Mouse (Mus musculus) CD4-positive, CD25-positive, alpha-beta regulatory T cell, adult 9 weeks (primary cell): ENCODE results near the gene Dlk2. TPM values are rescaled to one million over a fixed set of nuclear protein-coding genes. Genes with fewer than 3 reads are reported as not detected.

ENCODE experiments used
- polyA plus RNA-seq: library from polyadenylated mRNA; unstranded; fragments of 100-300 nt; shearing (Covaris generic); gene quantifications from one replicate; pipeline ENCODE4 v1.2.1, GENCODE M21; 2017

The Dlk2 gene
- not detected for polyA plus RNA-seq

DNA sequence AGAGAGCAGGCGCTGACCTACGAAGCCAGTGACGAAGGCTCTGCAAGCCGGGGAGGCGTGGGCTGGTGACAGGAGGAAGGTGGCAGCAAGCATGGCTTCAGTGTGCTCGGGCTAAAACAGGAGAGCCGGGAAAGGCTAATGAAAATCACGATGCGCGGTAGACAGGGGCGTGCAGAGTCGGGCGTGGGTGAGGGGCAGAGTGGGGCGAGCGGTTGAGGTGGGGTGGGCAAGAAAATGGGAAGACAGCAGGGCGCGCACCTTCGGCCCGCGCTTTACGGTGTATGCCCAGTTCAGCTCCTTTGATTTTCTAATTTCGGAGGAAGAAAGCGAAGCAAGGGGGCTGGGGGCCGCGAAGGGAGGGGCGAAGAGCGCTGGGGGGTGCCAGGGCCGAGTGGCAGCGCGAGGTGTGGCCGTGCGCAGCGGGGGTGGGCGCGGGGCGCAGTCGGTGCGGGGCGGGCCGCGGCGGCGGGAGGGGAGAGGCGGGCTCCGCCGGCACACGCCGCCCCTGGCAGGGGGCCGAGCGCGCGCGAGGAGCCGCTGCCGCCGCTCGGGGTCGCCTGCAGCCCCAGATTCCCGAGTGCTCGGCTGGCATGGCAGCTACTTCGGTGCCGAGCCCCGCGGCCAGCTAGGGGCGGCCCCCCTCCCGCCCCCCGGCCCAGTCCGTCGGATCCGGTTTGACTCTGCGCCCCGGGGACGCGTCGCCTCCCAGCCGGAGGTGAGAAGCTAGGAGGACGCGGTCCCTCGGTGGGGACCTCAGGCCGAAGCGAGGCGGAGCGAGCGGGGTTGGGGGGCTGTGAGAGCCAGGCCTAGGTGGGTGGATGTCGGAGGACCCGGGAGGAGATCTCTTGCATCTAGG is at the start of gene Dlk2:
Gene Dlk2, plus strand, starts transcription at position 58 of the 856 bp plus-strand sequence.

DNA sequence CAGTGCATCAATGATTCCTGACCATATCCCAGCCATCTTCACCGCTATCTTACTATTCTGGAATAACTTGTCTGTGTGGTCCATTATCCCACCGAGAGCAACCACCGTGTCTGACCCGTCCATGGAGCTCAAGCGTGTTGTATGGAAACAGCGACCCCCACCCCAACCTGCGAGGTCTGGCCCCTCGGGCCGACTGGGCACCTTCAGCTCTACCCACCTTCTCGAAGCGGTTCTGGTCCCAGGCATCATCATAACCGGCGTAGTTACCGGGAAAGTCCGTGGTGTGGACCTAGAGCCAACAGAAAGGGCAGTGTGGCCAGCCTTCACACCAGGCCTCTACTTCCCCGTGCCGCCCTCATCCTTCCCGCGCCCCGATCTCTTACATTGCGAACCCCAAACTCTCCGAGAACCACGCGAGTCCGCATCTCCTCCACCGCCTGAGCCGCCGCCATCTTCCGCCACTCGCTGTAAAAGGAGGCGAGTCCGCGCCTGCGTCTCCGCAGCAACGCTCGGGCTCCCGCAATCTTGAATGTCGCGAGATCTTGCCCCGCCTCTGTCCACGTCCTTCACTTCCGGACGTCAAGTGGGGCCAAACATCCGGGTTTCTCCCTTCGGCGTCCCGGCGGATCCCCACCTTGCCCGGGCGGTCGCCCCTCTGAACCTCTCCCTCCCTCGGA is 49.6 kb upstream of the Dlk2 start, which contains the start of the genes Polr1c and Yipf3:
Gene Polr1c, minus strand, starts transcription at position 543 of the 677 bp plus-strand sequence.
Gene Yipf3, plus strand, starts transcription at position 569 of the 677 bp plus-strand sequence.

GRCm38 (mm10) chr17:46253452-46254084 is 43.7 kb upstream of the Dlk2 start, which contains the start of gene Lrrc73:
Lrrc73 (plus strand) TSS chr17:46253531.

DNA sequence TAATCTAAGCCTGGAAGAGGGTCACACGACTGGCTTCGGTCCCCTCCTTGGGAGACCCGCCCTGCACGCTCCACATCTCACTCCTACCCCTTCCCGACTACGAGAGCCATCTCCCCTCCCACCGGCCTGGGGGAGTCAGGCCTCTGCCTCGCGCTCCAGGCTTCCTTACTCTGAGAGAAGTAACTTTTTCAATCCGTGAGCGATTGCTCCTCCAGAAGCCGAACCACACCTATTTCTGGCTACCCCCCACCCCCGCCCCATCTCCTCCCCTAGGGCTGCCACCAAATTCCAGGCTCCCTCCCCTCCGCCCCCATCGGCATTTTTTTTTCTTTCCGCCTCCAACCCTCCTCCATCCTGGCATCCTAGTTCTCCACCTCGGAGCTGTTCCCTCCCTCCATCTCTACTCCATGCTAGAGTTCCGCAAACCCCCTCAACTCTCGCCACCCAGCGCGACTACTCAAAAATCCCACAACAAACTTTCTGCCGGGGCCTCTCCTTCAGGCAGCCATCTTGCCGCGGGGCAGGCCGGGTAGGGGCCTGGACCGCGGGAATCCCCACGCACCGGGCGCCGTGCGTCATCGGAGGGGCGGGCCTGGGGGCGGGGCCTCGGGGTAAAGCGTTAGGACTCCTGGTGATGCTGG is 14.6 kb upstream of the Dlk2 start, which contains the start of gene Tjap1:
Gene Tjap1, minus strand, starts transcription at position 544 of the 641 bp plus-strand sequence.

GRCm38 (mm10) chr17:46327906-46328534 is 30.8 kb downstream of the Dlk2 start, which contains the start of gene Abcc10:
Abcc10 (minus strand) TSS chr17:46328352.

Other genes starting within 250 kb of the Dlk2 start
- gene Mrps18a, start 186.4 kb upstream of the Dlk2 start, polyA plus RNA-seq: 121 TPM
- 2.7 TPM for gene Rsph9, start 153.2 kb upstream of the Dlk2 start, polyA plus RNA-seq
- 62.5 TPM for gene Mad2l1bp, start 143.9 kb upstream of the Dlk2 start, polyA plus RNA-seq
- gene Gtpbp2, start 136.4 kb upstream of the Dlk2 start, polyA plus RNA-seq: 75.1 TPM
- gene Polh, start 94.8 kb upstream of the Dlk2 start, polyA plus RNA-seq: 9.3 TPM
- gene Xpo5, start 94.6 kb upstream of the Dlk2 start, polyA plus RNA-seq: 53.0 TPM
- gene Polr1c, start 49.4 kb upstream of the Dlk2 start, polyA plus RNA-seq: 82.5 TPM
- gene Yipf3, start 49.3 kb upstream of the Dlk2 start, polyA plus RNA-seq: 145 TPM
- gene Lrrc73, start 43.9 kb upstream of the Dlk2 start, polyA plus RNA-seq: not detected
- 27.3 TPM for gene Tjap1, start 14.4 kb upstream of the Dlk2 start, polyA plus RNA-seq
- gene Abcc10, start 30.9 kb downstream of the Dlk2 start, polyA plus RNA-seq: 8.1 TPM
- 1.6 TPM for gene Zfp318, start 86.3 kb downstream of the Dlk2 start, polyA plus RNA-seq
- gene Crip3, start 131.5 kb downstream of the Dlk2 start, polyA plus RNA-seq: not detected
- not detected for gene Slc22a7, start 141.0 kb downstream of the Dlk2 start, polyA plus RNA-seq
- 0.31 TPM for gene Ttbk1, start 190.3 kb downstream of the Dlk2 start, polyA plus RNA-seq
- gene Dnph1, start 199.3 kb downstream of the Dlk2 start, polyA plus RNA-seq: 6.6 TPM
- 10.7 TPM for gene Cul9, start 249.0 kb downstream of the Dlk2 start, polyA plus RNA-seq